Mouse (Mus musculus) ovary, postnatal 14 days (tissue): ENCODE data around the gene Tmem86a.

Experiments used
- DNase-seq: peaks from one replicate; pipeline ENCODE4 v3.0.0; 2022; ENCODE audit warnings: low spot score

The Tmem86a gene

DNA sequence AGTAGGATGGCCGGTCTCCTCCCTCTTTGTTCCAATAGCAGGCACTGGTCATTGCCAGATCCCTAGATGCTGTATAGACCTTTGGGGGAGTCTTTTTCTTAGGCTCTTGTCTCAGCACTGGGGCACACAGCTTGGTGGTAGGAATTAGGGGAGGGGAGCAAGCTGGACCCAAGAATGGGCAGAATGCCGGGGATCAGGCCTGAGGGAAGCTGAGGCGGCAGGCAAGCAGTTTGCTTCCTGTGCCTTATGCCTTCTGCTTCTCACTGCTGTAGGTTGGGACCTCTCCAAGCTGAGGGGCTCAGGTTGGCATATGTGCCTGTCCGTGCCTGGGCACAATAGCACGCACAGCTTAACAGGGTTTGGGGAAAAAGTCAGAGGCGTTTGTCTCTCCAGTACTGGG is 25.8 kb downstream of the Tmem86a start:
- no peak for DNase-seq

GRCm38 (mm10) chr7:47076729-47077128 is 26.3 kb downstream of the Tmem86a start:
- DNase-seq: no peak

GRCm38 (mm10) chr7:47077451-47077850 is 27.1 kb downstream of the Tmem86a start:
- no peak for DNase-seq

DNA sequence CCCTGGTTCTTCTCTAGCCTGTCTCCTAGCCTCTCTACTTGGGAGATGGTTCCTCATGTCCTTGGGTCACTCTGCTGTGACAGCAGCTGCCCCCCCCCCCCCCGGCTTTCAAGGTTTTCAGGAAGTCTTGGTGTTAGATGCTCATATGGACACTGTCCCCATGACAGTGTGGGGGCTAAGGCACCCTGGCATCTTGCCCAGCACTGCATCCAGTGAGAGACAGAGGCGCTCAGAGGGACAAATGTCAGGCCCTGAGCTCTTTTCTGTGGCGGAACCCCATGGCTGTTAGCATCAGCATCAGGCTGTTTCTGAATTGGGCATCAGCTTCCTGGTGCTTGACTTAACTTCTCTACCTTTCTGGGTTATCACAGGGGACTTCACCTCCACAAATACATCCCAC is 30.5 kb downstream of the Tmem86a start:
- DNase-seq: no peak

GRCm38 (mm10) chr7:47081277-47081676 is 30.9 kb downstream of the Tmem86a start:
- DNase-seq: peak; percentile 68

GRCm38 (mm10) chr7:47085075-47085474 is 34.7 kb downstream of the Tmem86a start:
- DNase-seq: no peak

GRCm38 (mm10) chr7:47093935-47094334 is 43.5 kb downstream of the Tmem86a start:
- DNase-seq: no peak

- no peak for DNase-seq
These were observed 44.6 kb downstream of the Tmem86a start for GRCm38 (mm10) chr7:47094969-47095368.

DNA sequence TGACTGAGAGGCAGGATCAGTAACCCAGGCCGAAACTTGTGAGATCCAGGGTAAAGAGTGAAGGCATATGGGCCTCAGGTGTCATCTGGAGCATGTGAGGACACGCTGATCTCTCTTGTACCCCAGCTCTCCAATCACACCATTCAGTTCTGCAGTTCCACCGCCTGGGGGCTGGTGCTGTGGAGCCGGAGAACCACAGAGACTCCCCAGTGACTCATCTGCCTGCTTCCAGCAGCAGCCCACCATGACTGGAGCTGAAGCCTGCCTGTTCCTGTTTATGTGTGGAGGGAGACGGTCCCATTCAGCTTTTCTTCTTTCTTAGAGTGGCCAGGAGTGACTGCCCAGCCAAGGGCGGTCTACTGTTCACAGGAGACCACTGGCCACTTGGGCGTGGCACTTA is 47.6 kb downstream of the Tmem86a start:
- DNase-seq: no peak

DNA sequence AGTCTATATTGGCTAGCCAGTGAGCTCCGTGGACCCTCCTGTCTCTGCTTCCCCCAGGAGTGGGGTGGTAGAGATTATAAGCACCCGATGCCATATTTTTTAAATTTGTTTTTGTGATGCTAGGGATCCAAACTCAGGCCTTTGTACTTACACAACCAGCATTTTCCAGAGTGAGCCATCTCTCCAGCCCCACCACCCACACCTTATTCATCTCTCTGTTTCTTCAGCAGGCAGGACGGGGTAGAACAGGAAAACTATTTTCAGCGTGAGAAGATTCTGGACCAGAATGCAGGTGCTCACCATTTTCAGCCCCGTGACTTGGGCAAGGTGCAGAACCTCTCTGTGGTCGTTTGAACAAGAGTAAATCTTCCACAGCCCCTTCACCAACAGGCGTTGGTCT is 48.9 kb downstream of the Tmem86a start:
- no peak for DNase-seq

DNA sequence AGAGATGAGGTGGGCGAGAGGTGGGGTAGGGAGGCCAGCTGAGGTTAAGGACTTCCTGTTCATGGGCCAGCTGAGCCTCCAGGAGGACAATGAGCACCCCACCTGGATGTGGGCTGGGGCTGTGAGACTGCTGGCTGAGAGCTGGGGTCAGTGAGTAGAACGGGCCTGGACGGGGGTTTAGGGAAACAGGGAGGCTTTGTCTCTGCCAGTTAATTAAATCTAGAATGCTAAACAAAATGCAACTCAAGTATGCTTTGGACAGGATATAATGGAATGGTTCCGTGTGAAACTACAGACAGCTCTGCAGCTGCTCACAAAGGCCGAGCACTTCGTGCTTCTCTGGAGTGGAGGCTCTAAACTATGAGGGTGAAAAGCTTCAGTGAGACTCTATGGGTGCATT is 50.2 kb downstream of the Tmem86a start:
- DNase-seq: no peak

GRCm38 (mm10) chr7:47102970-47103369 is 52.6 kb downstream of the Tmem86a start:
- DNase-seq: no peak

- no peak for DNase-seq
These were observed 53.4 kb downstream of the Tmem86a start for GRCm38 (mm10) chr7:47103671-47104414.
